Mouse (Mus musculus): Measurements from ENCODE around the gene Tppp3.
A peak's percentile ranks its signal among the peaks of the same experiment; 100 is the strongest.

The Tppp3 gene

DNA sequence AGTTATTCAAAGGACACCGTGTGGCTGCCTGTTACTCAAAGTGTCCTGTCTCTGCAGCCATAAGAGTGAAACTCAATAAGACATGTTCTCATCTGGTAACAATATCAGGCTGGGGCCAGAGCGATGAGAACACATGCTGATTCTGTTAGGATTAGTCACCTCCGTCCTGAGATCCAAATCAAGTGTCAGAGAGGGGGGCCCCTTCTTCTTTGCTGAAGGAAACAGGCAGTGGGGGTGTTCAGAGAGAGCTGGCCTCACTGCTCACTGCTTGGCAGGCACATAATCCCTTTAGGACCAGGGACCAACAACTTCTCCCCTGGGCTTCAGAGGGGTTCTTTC lies 12.7 kb upstream of the Tppp3 start:
- no peak for DNase-seq

DNA sequence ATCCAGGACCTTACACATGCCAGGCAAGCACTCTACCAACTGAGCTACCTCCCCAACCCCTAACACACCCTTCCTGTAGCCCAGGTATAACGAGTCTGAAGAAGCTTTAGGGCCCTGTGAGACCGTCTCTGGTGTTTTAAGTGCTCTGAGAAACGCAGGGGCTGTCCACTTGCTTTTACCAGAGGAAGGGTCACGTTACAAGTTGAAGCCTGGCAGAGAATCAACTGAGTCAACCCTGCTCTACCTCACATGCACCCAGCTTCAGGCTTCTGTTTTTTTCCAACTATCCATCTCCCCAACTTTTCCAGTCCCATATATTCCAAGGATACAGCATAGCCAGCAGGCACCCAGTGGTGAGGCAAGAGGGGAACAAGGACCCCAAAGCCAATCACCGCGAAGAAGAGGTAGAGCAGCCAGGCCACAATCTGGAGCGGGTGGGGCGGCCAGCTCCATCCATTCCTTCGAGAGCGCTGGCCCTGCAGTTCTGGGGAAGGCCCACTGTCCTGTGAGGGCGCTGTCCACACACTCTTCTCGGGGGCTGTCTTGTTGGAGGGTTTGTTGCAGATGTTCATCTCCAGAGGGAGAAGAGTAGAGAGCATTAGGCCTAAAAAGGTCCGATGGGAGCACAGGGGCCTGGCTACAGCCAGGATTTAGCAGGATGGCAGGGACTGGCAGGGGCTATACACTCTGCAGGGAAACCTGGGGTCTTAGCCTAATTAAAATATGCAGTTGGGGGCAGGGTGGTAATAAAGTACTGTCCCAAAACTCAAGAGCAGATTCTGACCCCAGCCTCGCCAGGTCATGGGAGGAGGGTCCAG lies 12.1 kb upstream of the Tppp3 start:
- no peak for DNase-seq

DNA sequence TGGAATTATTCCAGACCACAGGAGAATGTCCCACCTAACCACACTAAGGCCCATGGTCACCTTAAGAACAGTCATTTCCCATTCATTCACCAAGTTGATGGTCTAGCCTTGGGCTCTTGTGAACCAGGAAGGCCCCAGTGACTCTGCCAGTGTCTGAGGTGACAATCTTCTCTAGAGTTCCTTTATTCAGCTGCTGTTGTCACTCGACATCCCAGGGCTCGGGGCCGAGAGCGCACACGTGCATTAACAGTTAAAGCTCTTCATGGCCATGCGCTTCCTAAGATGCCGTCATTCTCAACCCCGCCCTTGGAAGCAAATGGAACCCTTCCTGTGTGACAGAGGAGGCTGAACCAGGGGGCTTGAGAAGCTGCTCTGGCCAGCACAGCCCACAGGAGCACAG lies 10.8 kb upstream of the Tppp3 start:
- no peak for DNase-seq

GRCm38 (mm10) chr8:105481453-105481852 lies 10.1 kb upstream of the Tppp3 start:
- no peak for DNase-seq

DNA sequence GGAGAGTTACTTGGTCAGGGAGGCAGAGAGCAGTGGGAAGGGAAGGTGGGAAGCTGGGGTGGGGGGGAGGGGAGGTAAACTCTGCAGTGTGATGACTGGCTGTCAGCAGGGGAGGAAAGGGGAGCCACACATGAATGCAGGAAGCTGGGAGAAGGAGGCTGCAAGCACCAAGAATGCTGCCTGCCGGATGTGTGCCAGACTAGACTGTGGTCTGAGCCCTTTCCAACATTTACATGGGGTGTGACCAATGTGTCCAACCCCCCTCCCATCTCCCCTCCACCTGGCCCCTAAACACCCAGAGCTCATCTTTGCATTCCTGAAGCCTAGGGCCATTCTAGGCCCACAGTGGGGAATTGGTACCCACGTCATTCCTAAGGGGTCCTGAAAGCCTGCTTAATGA lies 9.7 kb upstream of the Tppp3 start:
- no peak for DNase-seq

DNA sequence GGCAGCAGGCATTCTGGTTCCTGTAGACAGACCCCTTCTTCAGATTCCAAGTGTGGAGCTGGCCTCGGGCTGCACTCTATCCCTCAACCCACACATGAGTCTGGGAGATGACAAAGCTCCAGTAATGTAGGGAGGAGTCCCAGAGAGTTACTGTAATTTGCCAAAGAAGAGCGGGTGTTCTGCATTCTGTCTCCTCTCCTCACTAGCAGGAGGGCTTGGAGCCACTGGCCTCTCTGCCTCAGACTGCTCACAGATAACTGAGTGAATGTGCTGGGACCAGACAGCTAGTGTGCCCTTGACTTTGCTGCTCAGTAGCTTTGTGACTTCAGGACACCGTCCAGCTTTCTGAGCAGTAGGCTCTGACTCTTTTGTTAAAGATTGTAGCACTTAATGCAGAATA lies 6.5 kb upstream of the Tppp3 start:
- no peak for DNase-seq

DNA sequence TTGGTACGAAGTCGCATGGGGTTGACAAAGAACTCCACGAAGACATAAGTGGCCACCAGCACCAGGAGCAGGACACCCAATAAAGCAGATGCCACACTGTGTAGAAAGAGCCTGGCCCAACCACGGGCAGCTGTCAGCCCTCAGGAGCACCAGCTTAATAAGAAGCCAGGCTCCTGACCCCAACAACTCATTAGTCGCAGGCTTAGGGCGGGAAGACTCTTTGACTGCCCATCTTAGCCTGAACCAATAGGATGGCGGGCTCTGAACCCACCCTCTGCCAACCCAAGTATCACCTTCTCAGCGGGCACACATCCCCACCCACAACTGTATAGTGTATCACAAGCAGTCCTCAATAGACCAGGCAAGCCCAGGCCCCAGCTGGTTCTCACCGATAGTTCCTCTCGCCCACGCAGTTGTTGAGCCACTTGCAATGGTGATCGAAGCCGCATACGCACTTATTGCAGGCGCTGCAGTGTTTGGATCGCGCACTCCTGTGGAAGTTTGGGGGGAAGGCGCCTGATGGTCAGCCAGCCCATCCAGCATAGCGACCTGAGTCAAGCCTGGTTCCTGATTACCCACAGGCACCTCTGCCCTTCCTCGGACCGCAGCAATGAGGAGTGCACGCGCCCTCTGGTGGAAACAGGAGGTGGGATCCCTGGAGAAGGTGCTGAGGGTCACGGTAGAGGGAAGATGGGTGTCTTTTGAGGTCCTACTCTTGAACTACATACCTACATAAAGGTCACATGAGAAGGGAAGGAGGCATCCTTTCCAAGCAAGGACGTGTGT lies 5.5 kb upstream of the Tppp3 start:
- DNase-seq, result peak; percentile 75

GRCm38 (mm10) chr8:105476161-105476560 lies 4.8 kb upstream of the Tppp3 start:
- no peak for DNase-seq

DNA sequence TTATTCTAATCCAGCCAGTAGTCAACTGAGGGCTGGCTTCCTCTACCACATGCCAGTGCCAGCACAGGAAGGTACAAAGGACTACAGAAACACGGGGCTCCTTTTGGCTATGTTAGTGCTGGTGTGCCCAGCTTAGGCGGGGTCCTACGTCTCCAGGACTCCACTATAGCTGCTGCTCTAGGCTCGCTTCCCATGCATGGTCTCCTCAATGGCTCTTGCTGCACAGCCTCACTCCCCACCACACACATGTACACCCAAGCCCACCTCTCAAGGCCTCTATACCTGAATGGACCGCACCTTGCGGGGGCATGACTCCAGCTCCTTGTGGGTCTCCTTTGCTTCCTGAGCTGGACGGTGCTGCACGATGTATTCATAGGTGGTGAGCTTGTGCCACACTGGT lies 4.4 kb upstream of the Tppp3 start:
- no peak for DNase-seq

GRCm38 (mm10) chr8:105475254-105475653 lies 3.9 kb upstream of the Tppp3 start:
- no peak for DNase-seq

DNA sequence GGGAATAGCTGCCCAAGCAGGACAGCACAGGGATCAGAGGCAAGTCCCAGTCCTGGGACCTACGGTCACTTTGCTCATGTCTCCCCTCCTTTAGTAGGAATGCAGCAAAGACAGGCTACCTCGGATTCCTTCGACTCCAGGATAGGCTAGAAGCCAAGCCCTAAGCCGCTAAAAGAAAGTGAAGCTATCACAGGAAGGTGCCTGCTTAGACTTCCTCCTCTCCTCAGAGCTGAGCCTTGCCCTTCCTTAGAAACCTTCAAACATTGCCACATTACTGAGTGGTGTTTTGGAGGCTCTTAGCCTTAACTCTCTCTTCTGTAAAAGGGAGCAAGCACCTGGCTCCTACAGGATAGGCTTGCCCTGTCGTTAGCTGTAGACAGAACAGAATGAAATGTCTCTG lies 3.4 kb upstream of the Tppp3 start:
- no peak for DNase-seq

DNA sequence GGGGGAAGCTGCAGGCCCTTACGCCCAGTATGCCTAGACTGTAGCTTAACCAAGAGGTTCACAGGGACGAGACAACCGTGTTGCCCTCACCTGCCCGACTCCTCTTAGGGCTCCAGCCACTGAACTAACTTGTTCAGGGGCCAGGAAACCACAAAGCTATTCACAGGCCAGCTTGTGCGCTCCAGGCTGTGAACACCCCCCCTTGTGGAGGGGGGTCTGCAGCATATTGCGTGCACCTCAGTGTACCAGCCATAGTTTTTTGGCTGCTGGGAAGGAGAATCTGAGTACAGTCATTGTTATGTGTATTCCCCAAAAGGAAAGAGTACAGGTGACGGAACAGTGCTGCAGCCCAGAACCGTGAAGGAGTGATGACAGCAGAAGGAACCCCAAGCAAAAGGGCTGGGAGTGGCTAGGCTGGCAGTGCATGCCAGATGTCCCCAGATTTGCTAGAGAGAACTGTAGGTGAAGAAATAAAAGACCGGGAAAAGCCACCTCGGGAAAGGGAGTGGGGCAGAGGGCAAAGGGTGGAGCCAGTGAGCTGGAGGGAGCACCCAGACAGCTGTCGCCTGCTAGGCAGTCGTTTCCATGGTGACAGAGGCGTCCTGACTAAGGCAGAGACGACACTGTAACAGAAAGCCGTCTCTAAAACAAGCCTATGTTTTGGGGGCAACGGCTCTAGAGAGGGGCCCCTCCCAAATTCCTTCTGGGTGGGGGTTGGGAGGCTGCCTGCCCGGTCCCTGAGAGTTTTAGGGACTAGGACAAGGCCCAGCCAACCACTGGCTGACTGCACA lies 2.7 kb upstream of the Tppp3 start:
- DNase-seq, result no peak

GRCm38 (mm10) chr8:105472983-105473382 lies 1.7 kb upstream of the Tppp3 start:
- DNase-seq, result no peak

DNA sequence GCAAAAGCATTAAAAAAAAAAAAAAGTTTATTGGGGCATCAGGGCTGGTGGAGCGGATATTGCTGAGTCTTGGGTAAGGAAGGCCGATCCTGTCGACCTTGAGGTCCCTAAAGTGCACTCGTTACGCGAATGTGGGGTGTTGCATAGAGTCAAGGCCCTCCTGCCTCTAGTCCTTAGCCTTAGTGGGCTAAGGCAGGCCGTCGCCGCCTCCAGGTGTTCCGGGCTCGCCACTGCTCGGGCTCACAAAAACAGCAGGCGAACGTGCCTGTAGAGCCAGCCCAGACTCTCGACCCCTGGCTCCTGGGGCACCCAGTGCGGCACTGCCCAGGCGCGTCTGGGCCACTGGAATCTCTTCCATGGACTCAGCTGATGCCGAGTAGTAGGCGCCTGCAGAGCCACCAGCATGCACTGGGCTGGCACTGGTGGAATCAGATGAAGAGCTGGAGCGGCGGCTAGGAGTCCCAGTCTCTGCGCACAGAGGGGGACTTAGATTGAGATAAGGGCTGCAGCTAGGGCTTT lies 1.1 kb upstream of the Tppp3 start:
- no peak for DNase-seq

DNA sequence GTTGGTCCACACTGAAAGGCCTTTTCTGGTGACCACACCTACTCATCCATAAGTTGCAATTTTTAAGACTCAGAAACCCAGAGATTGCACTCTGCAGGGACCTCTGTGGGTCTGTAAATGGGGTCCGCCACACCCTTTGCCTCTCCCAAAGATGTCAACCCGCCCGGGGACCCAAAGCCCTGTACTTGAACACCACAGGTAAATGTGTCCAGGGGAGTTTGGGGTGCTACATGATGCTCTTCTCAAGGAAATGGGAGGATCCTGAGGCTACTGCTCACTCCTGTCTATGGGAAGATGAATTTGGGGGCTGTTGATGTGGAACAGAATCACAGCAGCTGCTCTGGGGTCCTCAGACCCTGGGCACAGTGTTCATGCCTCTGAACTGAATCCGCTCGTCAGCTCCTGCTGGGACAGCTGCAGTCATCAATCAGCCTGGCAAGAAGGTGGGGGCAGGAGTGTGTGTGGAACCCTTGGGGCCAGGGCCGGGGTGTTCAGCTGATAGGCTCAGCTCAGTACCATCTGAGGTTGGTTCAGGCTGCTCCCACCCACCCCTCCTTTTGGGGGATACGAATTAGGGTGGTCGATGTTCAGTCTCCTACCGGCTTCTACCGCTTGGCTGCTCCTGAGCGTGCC lies 529 bp downstream of the Tppp3 start:
- no peak for DNase-seq

GRCm38 (mm10) chr8:105470262-105470661 lies 1.1 kb downstream of the Tppp3 start:
- DNase-seq, result no peak

DNA sequence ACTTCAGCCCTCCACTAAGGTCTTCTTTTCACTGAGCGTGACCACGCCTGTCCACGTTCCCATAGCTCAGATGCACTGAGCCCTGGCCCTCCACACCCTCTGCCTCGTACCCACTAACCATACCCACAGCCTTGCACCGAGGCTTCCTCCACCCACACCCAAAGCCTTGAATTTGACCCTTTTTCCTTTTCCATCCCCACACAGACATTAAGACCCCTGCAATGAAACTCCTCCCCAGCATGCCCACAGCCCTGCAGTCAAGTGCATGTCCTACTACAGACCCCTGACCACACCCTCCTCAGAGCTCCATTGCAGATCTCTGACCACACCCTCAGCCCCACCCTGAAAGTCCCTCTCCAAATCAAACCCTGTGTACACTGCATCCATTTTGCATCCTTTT lies 1.5 kb downstream of the Tppp3 start:
- no peak for DNase-seq

DNA sequence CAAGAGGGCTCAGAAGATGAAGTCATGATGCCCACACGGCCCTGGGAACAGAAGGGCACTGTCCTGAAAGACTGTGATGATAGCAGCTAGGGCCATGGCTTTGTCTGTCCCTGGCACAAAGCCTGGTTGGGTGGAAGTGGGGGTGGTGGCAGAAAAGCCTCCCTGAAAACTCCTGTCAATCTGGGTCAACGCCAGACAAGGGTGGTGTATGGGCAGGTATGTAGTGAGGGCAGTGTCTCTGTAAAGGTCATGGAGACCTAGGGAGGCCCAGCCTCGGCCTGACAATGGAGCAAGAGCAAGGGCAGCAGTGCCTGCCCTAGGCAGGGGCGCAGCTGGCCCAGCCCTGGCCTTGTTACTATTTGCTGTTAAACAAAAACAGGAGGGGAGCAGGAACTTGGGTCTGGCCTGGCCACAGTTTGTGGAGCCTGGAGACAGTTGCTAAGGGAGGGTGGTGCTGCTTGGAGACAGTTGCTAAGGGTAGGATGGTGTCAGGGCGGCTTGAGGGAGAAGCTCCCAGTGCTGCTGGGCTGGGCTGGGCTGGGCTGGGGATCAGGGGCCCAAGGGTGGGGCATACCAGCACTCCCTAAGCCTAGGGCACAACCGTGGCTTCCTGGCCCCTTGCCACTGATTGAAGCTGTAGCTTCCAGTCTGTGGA lies 2.2 kb downstream of the Tppp3 start:
- DNase-seq, result peak; percentile 73

- DNase-seq, result peak; percentile 45
These were observed 3.2 kb downstream of the Tppp3 start for GRCm38 (mm10) chr8:105468002-105468720.

- DNase-seq, result peak; percentile 55
These were observed 3.8 kb downstream of the Tppp3 start for GRCm38 (mm10) chr8:105467396-105467985.

DNA sequence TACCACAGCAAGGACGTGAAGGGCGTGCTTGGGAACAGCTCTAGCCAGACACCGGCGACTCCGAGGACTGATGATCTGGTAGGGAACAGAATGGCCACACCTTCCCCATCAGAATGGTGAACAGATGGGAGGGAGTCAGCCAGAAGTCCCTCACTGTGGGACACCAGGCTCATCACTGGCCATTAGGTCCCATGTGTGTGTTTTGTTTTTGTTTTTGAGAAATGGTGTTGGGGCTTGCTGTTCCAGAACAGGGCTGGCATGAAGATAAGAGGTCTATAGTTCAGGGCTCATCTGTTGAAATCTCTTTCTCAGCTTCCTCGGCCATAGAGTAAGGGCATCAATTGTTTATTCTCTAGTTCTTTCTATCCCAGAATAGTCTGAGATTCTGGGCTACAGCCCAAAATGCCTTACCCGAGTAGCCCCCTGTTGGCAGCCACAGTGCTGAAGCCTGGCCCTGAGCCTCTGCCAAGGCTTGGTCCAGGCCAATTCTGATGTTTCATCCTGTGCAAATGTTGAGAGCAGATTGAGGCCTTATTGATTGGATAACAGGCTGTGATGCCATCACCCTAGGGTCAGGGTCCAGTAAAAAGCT lies 4.5 kb downstream of the Tppp3 start:
- peak; percentile 86 for DNase-seq
